Mouse (Mus musculus): ENCODE measurements at regions not wholly inside any gene's neighbourhood (a gene's known extent, or its start where the extent isn't known, plus 50 kb on each side); places are given as distances from the start of the nearest gene placed in this dataset.

GRCm38 (mm10) chr10:66743254-66743653, 352.7 kb upstream of the Jmjd1c start:
- no peak for TF ChIP-seq CTCF (IDR thresholded peaks at IDR 0.05; ENCODE audit: borderline replicate concordance, insufficient read depth, low read length)
- no peak for TF ChIP-seq POLR2A (IDR thresholded peaks at IDR 0.05; ENCODE audit: low read depth, low read length)
